Mouse (Mus musculus) CD4-positive, CD25-positive, alpha-beta regulatory T cell, adult 4 months (primary cell): ENCODE measurements around the gene Slc27a1. TPM values are rescaled to one million over a fixed set of nuclear protein-coding genes. Genes with fewer than 3 reads are reported as not detected.

Experiments used
- ATAC-seq: one replicate; pipeline ENCODE4 v1.8.0; 2017
- polyA plus RNA-seq, 2 experiments: library from polyadenylated mRNA; unstranded; fragments of 100-300 nt; shearing (Covaris generic); gene quantifications; one replicate each; pipeline ENCODE4 v1.2.1; 2017

The Slc27a1 gene
- polyA plus RNA-seq, 2 experiments from 2014 or later = 3.4 to 13.6 TPM

DNA sequence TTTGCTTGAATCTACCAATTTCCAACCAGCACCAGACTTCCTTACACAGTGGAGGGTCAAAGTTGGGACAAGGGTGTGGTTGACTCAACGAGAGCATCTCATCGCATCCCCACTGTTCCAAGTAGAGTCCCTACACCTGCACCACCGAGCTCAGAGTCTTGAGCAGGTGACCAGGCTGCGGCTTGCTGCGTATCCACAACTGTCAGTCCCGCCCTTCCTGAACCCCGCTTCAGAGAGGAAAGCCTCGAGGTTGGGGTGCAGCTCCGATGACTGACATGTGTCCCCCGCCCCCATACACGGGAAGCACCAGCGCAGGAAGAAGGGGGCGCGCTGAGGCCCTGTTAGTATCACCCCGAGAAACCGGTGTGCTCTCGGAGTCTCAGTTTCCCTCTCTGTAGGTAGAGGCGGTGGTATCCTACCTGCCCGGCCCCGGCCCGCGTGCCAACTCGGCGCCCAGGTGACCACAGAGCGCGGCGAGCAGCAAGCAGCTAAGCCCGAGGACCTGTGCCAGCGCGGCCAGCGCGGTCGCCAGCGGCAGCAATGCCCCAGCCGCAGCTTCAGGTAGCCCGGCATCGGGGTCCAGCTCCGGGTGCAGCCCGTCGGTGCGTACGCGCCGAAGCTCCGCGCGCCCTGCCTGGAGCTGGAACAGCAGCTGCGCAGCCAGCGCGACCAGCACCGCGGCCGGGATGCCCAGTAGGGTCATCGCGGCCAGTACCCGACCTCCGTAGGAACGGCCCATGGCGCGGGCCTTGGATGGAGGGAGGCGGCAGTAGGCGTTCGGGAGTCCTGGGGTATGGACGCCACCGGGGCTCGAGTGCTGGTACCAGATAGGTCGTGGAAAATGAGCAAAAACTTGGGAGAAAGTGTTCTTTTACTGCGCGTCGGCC lies 10.4 kb upstream of the Slc27a1 start, which contains the start of gene Tmem221:
Tmem221 (minus strand) TSS at position 801 of the 887 bp plus-strand sequence.
- peak; percentile 42 for ATAC-seq

DNA sequence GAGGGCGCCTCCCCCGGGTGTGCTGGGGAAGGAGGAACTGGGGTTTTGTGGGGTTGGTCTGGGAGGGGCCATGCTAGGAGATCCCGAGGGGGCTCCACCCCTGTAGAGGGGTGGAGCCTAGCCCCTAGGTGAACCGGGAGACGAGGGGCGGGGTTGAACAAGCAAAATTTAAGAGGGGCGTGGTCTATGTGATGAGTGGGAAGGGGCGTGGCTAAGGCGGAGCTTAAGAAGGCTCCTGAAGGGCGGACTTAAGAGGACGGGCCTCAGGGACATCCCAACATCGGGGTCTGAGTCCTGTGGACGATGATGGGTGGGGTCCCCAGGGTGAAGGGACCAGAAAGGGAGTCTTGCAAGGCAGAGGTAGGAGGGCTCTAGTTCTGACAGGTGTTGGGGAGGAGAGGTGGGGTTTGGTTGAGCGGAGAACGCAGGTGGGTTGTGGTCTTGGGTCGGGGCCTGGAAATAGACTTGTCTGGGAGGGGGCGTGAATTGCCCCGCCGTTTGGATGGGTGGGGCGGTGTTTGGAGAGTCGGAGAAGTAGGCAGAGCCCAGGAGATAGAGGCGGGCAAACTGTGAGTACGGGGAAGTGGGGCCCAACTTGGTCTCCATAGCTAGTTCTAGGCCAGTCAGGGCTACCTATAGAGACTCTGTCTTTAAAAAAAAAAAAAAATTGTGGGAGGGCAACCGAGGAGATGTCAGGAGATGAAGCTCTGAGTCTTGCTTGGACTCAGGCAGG lies 9.6 kb upstream of the Slc27a1 start:
- peak; percentile 49 for ATAC-seq

DNA sequence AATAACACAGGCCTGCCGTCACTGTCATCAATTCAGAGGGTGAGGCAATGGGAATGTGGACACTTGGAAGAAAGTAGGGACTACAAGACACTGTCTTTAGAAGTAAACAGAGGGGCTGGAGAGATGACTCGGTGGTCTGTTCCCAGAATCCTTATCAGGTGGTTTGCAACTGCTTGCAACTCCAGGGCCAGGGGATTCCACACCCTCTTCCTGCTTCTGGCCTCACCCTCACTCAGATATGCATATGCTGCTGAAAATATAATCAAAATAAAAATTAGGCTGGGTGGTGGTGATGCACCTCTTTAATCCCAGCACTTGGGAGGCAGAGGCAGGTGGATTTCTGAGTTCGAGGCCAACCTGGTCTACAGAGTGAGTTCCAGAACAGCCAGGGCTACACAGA lies 8.6 kb upstream of the Slc27a1 start:
- no peak for ATAC-seq

DNA sequence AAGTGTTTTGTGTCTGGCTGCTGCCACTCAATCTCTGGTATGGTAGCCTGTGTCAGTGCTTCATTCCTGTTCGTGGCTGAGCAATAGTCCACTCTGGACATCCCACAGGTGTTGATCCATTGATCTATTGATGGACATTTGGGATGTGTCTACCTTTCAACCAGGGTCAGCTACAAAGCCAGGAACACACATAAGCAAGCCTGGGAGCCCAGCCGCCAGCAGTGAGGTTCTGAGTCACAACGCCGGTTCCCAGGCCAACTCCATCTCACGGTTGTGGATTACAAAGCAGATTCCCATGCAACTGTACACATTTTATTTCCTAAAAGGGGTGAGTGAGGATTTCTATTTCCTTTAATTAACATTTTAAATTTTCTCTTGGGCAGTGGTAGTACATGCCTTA lies 7.9 kb upstream of the Slc27a1 start:
- no peak for ATAC-seq

DNA sequence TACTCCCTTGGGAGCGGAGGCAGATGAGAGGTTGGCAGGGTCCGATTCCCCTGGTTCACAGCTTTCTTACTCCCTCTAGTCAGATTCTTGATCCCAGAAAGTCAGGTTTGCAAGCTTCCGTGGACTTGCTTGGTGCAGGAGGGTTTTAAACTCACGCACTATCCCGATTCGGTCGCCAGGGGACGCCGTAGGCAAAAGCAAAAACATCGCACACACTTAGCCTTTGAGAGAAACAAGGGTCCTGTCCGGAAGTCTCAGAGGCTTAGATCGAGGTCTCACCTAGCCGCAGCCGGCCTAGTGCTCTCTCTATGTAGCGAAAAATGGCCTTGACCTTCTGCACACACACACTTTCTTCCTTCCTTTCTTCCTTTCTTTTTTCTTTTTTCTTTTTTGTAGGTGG lies 7.3 kb upstream of the Slc27a1 start:
- ATAC-seq = peak; percentile 70

DNA sequence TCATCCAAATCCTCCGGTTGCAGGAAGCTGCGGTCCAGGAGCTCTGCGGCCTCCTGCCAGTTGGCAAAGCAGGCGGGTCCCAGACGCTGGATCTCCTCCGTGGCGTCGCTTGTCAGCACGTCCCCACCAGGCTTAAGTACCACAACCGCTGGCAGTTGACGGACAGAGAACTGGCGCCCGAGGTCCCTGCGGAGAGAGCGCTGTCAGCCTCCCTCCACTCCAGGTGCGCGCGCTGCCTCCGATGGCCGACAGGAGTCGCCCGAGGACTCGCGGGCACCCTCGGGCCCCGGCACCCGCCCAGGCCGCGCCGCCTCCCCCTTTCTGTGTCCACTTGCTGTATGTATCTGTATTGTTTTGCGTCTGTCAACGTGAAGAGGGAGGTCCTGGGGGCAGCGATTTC lies 5.9 kb upstream of the Slc27a1 start:
- peak; percentile 47 for ATAC-seq

DNA sequence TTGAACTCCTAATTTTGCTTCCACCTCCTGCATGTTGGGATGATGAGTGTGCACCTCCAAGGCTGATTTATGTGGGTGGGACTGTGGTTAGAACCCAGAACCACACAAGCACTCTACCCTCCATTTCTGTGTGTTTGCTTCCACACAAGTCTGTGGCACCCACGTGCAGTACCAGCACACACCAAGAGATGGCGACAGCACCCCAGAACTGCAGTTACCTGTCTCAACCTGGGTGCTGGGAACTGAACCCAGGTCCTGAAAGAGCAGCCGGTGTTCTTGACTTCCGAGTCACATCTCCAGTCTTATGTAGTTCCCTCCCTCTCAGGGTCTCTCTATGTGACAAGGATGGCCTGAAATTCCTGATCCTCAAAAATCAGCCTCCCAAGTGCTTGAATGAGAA lies 4.7 kb upstream of the Slc27a1 start:
- ATAC-seq = no peak

DNA sequence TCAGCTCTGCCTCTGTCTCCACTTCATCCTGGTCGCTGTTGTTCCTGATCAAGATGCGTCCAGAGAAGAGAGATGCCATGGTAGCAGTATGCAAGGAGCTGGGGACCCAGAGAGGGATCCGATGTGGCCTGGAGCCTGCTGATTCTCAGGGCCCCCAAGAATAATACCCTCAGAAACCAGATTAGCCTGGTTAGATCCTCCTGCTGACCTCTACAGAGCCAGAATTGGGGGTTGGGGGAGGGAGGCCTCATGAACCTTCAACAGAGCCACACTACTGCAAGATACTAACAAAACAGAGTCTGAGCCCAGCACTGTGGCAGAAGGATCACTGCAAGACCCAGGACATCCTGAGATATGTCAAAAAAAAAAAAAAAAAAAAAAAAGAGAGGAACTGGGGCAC lies 2.2 kb upstream of the Slc27a1 start, which contains the start of gene Nxnl1:
Nxnl1 (minus strand) TSS at position 101 of the 400 bp plus-strand sequence.
- ATAC-seq = no peak

DNA sequence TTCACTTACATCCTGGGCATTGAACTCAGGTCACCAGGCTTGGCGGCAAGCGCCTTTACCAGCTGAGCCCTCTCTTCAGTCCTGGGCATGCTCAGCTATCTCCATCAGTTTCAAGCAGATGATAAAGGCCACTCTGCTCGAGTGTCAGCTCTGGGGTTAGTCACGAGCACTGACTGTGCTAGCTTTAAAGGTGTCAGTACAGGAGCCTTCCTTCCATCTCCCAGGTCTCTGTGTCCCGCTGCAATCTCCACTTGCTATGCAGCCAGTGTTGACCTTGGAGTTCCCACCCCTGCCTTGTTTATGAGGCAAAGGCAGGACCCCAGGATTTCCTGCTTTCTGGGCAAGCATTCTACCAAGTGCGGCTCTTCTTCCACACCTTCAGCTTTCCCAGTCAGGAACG lies 1.1 kb upstream of the Slc27a1 start:
- ATAC-seq = no peak

DNA sequence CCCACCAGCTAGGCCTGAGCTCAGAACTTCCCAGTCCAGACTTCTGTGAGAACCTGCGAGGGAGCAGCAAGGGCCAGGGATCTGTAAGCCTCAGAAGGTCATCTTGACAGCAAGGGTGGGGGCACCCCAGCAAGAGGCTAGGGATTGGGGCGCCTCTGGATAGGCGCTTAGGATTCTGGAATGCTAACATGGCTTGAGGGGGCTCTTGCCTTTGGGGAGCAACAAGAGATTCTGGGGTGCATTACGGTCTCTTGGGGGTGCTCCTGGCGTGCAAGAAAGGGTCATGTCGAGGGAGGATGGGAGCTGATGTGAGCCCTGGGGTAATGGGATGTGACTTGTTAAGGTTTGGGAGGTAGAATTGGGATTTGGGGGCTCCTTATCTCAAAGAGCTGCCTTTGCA lies 259 bp downstream of the Slc27a1 start:
- ATAC-seq = no peak

DNA sequence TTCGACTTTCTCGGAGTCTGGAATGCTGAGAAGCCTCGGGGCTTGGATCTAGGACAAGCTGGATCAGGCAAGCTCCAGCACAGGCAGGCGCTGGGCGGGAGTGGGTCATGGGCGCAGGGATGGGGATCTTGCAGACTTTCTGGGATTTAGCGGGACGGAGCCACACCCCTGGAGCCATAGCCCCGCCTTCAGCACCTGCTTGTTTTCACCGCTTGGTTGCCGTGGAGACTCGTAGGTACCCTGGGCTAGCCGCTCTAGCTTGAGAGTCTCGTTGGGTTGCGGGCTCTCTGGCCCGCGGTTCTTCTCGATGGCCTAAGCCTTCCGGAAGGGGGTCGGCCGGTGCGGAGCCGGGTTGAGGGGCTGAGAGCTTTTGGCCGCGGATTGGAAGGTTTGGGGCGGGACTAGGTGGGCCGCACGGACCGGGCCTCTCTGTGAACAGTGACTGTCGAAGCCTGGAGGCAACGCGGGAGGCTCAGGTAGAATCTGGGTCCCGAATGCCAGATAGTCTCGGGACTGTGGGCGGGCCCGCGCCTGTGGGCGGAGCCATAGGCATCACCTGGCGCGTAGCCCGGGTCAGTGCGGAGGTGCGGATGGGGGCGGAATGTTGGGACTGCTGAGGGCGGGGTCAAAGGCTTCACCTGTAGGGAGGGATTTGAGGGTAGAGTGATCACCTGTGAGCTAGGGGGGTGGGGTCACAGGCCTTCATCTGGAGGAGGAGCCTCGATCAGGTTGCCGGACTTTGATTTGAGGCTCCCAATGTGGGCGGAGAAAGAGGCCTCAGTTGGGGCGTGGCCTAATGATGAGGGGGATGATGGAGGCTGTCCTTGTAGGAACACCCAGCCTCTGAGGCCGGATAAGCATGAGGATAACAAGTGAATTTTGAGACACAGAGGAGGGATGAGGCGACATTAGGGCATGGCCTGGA lies 946 bp downstream of the Slc27a1 start:
- peak; percentile 50 for ATAC-seq

DNA sequence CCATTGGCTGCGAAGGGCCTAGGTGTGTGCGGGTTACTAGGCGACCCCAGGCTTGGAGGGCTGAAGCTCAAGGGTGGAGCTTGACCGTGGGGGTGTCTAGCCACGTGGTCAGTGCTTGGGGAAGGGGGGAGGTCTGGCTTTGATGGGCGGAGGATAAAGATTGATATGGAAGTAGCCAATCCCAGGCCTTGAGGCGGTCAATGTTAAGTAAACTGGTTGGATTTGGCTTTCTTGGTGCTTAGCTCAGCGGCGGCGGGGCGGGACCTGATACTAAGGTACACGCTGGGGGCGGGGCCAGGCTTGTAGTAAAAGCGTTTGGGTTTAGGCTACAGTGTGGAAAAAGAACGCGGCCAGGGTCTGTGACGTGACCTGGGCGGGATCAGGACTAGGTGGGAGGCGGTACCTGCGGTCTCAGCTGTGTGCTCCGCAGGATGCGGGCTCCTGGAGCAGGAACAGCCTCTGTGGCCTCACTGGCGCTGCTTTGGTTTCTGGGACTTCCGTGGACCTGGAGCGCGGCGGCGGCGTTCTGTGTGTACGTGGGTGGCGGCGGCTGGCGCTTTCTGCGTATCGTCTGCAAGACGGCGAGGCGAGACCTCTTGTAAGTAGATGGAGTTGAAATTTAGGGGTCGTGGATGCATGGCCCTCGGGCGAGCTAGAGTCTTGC lies 1.7 kb downstream of the Slc27a1 start:
- peak; percentile 86 for ATAC-seq

DNA sequence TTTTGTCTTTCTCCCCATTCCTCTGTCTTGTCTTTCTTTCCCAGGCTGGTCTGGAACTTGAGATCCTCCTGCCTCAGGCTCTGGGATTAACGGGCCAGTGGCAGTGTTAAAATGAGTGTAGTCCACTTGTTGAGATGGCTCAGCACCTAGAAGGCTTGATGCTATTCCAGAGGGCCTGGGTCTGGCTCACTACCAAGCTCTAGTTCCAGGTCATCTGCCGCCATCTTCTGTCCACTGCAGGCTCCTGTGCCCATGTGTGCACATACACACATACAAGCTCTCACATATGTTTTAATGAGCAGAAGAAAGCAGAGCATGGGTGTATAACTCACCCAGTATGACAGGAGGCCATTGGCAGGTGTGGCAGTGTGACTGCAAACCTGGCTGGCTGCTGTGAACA lies 3.4 kb downstream of the Slc27a1 start:
- ATAC-seq = no peak

DNA sequence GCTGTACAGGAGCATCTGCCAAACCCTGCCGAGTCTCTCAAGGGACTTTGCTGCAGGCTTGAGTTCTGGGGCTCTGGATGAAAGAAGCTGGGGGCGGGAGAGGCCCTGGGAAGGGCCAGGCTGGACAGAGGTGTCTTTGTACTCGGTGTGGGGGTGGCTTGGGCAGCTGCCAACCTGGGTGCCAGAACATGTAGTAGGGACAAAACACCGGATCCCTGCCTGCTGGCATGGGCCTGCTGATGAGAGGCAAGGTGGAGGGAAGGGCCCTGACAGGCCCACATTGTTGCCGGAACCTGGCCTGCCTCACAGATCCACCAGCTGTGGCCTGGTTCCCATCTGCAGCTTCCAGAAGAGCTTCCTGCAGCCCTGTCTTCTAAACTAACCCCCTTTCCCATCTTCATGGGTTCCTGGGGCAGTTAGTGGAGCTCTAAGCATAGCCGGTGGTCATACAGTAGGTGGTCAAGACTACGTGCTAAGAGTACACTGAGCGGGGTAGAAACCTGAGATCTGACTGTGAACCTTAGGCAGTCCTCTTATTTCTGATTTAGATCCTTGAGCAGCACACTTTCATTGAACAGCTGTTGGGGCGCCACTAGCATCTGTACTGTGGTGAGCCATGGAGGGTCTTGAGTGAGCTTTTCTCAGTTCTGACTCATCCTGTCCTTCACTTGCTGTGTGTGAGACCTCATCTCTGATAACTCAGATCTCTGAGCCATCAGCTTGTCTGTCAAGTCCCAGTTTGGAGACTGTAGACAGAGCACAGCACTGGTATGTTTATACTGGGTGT lies 4.4 kb downstream of the Slc27a1 start:
- no peak for ATAC-seq

DNA sequence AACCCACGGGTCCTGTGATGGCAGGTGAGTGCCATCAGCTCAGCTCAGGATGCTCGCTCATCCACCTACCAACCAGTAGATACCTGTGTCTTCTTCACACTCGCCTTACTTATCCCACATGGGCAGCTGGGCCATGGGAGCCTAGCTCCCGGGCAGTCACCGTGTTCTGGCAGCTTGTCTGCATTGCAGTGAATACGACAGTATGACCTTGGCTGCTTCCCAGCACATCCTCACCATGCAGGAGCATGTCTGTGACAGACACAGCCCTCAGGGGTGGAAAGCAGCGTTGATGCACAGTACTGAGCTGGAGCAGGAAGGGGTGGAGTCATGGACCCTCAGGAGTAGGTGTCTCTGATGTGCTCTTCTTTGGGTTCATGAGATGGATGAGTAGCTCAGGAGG lies 5.7 kb downstream of the Slc27a1 start:
- ATAC-seq = no peak

DNA sequence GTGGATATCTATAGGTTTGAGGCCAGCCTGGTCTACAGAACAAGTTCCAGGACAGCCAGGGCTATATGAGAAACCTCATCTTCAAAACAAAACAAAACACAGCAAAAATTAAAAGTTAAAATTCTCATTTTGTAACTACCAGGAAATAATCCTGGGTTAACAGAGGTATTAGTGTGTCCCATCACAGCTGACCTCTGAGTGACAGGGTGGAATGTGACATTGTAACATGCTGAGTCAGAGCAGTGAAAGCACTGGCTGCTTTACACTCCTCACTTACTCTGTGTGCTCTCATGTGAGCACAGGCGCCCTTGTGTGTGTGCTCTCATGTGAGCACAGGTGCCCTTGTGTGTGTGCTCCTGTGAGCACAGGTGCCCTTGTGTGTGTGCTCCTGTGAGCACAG lies 6.3 kb downstream of the Slc27a1 start:
- no peak for ATAC-seq

DNA sequence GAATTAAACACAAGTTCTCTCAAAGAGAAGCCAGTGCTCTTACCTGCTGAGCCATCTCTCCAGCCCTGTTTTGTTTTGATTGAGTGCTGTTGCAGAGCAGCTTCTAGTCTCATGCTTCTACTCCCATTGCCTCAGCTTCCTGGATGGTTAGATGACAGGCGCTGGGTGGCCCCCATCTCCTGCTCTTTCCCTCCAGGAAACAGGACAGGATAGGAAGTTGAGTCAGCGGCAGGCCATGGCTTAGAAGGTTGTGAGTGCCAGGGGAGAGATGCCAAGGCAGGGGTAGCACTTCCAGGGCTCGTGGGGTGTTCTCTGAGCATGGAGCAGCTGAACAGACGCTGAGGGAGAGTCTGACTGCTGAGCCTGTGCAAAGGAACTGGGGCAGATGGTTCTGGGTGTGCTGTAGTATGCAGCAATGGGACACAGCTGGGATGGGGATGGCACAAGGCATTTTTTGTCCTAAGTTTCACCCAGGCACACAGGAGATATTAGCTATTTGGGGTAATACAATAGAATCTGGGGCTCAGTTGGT lies 9.2 kb downstream of the Slc27a1 start:
- ATAC-seq = no peak

DNA sequence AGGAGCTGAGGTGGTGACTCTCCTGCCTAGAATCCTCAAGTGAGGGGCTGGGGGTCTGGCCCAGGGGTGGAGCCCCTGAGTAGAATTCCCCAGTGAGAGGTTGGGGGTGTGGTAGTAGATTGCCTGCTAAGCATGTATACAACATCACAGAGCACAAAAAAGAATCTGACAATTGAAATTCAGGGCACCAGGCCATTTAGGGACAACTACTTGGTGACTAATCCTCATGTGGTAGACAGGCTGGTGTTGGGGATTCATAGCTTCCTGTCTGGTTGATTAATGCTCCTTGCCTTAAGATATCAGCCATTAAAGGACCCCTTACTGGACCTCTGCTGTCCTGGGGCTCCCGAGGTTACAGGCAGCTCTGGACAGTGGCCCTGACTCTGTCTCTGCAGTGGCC lies 10.3 kb downstream of the Slc27a1 start:
- no peak for ATAC-seq

DNA sequence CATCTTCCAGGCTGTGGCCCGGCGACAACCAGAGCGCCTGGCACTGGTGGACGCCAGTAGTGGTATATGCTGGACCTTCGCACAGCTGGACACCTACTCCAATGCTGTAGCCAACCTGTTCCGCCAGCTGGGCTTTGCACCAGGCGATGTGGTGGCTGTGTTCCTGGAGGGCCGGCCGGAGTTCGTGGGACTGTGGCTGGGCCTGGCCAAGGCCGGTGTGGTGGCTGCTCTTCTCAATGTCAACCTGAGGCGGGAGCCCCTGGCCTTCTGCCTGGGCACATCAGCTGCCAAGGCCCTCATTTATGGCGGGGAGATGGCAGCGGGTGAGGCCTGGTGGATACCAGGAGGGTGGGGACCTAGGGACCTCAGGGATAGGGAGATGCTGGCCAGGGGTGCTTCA lies 10.8 kb downstream of the Slc27a1 start:
- ATAC-seq = no peak

DNA sequence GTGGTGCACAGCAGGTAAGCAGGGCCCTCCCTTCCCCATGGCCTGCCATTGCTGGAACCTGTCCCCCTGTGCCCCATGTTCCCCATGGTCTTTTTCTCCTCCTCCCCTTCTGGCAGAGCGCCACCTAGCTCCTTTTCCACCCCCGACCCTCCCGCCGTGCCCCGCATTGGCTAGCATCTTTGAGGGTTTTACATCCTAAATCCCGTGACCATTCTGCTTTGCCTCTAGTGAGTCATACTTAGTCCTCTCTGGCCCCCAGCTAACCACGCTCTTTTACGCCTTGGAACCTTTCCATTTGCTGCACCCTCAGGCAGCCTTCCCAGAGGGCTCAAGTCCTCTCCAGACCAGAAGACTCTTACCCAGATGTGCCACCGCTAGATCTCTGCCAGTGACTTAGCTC lies 11.5 kb downstream of the Slc27a1 start:
- ATAC-seq = no peak

DNA sequence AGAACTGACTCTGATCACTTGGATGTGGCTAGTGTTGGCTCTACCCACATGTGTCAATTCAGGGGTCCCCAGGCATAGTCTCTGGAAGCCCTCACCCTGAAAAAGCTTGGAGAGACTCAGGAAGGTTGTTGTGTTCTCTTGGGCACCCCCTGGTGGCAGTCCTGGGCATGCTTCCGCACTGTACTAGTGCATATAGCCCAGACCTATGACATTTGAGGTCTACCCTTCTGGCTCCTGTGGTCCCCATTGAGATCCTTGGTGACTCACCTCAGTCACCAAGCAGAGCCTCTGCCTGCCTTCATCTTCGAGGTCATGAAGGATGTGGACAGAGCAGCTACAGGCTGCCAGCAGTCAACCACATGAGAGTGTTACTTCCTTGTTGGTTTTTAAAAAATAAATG lies 18.2 kb downstream of the Slc27a1 start:
- ATAC-seq = no peak
